Mouse (Mus musculus): ENCODE measurements around the gene Cep250. TPM values are rescaled to one million over a fixed set of nuclear protein-coding genes. Genes with fewer than 3 reads are reported as not detected.
A peak's percentile ranks its signal among the peaks of the same experiment; 100 is the strongest.
"Not testable (repeated sequence)": the region's sequence is repeated elsewhere in the genome, so short reads cannot be mapped to it uniquely, and the experiment has no call there.

Cep250 gene
- 3.7 and 9.8 TPM in 2 replicates for total RNA-seq (2014; rRNA removed; ENCODE audit: low replicate concordance)
- polyA plus RNA-seq (2015; fragmentation: Nextera tagmentation; extraction: Ambion mirVana), result 3.6 and 4.0 TPM in 2 replicates

GRCm38 (mm10) chr2:155956134-155957059 is at the start of gene Cep250:
Gene Cep250, plus strand, starts transcription at chr2:155956458.
- no peak for TF ChIP-seq CTCF (IDR thresholded peaks at IDR 0.05; ENCODE audit: low read depth)
- no peak; the same call in 1 of the 2 replicates for TF ChIP-seq EP300 (IDR thresholded peaks at IDR 0.05; ENCODE audit: low read depth)
- WGBS, result under 1% methylated on average over 55 of the region's 59 CpGs
- peak; percentile 98 for ATAC-seq (ENCODE audit: insufficient read depth, low read depth)

GRCm38 (mm10) chr2:155914684-155915083 is 41.6 kb upstream of the Cep250 start:
- ATAC-seq (ENCODE audit: insufficient read depth, low read depth), result no peak

More at GRCm38 (mm10) chr2:155956134-155957059, at the start of gene Cep250:
- peak within 1 kb of the TSS; percentile 91 for H3K4me3 ChIP-seq (ENCODE audit: low read depth, low read length)
- no peaks in the 10 kb centered on the region for H3K36me3 ChIP-seq (replicated peaks; ENCODE audit: control insufficient read depth, insufficient read depth, low read length)
- no peaks in the 10 kb centered on the region for H3K27me3 ChIP-seq (ENCODE audit: control insufficient read depth, insufficient read depth, low read length)
- H3K4me2 ChIP-seq (ENCODE audit: low read depth, low read length), result peak within 1 kb of the TSS; percentile 96
- no peaks in the 10 kb centered on the region for H3K9me3 ChIP-seq (replicated peaks; ENCODE audit: control insufficient read depth, low read length)
- peak within 1 kb of the TSS; percentile 92 for H3K9ac ChIP-seq (replicated peaks; ENCODE audit: low read depth, low read length)
- peak; percentile 90 for DNase-seq (ENCODE audit: low spot score)
- peak within 1 kb of the TSS; percentile 85 for H3K27ac ChIP-seq (ENCODE audit: low read depth)
- H3K4me1 ChIP-seq (ENCODE audit: control insufficient read depth, insufficient read depth), result no peaks in the 10 kb centered on the region

GRCm38 (mm10) chr2:155923143-155923542 is 33.1 kb upstream of the Cep250 start:
- TF ChIP-seq EP300 (IDR thresholded peaks at IDR 0.05; ENCODE audit: low read depth) (no peak), CTCF (IDR thresholded peaks at IDR 0.05; ENCODE audit: low read depth) (no peak)
- no peak overlapping the region for H3K4me2 ChIP-seq (ENCODE audit: low read depth, low read length)
- H3K4me3 ChIP-seq (ENCODE audit: low read depth, low read length), result no peak overlapping the region
- H3K27ac ChIP-seq (ENCODE audit: low read depth), result no peak overlapping the region
- ATAC-seq (ENCODE audit: insufficient read depth, low read depth) (no peak), DNase-seq (ENCODE audit: low spot score) (no peak)
- H3K27me3 ChIP-seq (ENCODE audit: control insufficient read depth, insufficient read depth, low read length), result no peaks in the 10 kb centered on the region
- H3K4me1 ChIP-seq (ENCODE audit: control insufficient read depth, insufficient read depth), result no peaks in the 10 kb centered on the region
- peaks cover 33% of the 10 kb centered on the region for H3K36me3 ChIP-seq (replicated peaks; ENCODE audit: control insufficient read depth, insufficient read depth, low read length)
- WGBS, result 91% methylated on average over 7 of the region's 7 CpGs
- H3K9ac ChIP-seq (replicated peaks; ENCODE audit: low read depth, low read length), result no peak overlapping the region
- no peaks in the 10 kb centered on the region for H3K9me3 ChIP-seq (replicated peaks; ENCODE audit: control insufficient read depth, low read length)

More at GRCm38 (mm10) chr2:155914684-155915083, 41.6 kb upstream of the Cep250 start:
- WGBS, result 86% methylated on average over 6 of the region's 6 CpGs
- TF ChIP-seq CTCF (IDR thresholded peaks at IDR 0.05; ENCODE audit: low read depth) (no peak), EP300 (IDR thresholded peaks at IDR 0.05; ENCODE audit: low read depth) (no peak)
- no peaks in the 10 kb centered on the region for H3K4me1 ChIP-seq (ENCODE audit: control insufficient read depth, insufficient read depth)
- no peak overlapping the region for H3K27ac ChIP-seq (ENCODE audit: low read depth)
- H3K4me2 ChIP-seq (ENCODE audit: low read depth, low read length), result no peak overlapping the region
- no peak overlapping the region for H3K4me3 ChIP-seq (ENCODE audit: low read depth, low read length)
- H3K27me3 ChIP-seq (ENCODE audit: control insufficient read depth, insufficient read depth, low read length), result no peaks in the 10 kb centered on the region
- DNase-seq (ENCODE audit: low spot score), result no peak
- peaks cover 57% of the 10 kb centered on the region for H3K36me3 ChIP-seq (replicated peaks; ENCODE audit: control insufficient read depth, insufficient read depth, low read length)
- no peaks in the 10 kb centered on the region for H3K9me3 ChIP-seq (replicated peaks; ENCODE audit: control insufficient read depth, low read length)
- H3K9ac ChIP-seq (replicated peaks; ENCODE audit: low read depth, low read length), result no peak overlapping the region

GRCm38 (mm10) chr2:155925213-155925612 is 31.0 kb upstream of the Cep250 start:
- ATAC-seq (ENCODE audit: insufficient read depth, low read depth); H3K27ac ChIP-seq (ENCODE audit: low read depth); DNase-seq (ENCODE audit: low spot score); H3K9ac ChIP-seq (replicated peaks; ENCODE audit: low read depth, low read length); H3K4me1 ChIP-seq (ENCODE audit: control insufficient read depth, insufficient read depth); H3K9me3 ChIP-seq (replicated peaks; ENCODE audit: control insufficient read depth, low read length); H3K4me2 ChIP-seq (ENCODE audit: low read depth, low read length); H3K4me3 ChIP-seq (ENCODE audit: low read depth, low read length); H3K27me3 ChIP-seq (ENCODE audit: control insufficient read depth, insufficient read depth, low read length): not testable (repeated sequence)
- 92% methylated on average over 6 of the region's 6 CpGs for WGBS
- H3K36me3 ChIP-seq (replicated peaks; ENCODE audit: control insufficient read depth, insufficient read depth, low read length), result peaks cover 17% of the 10 kb centered on the region; the same call in 1 of the 2 replicates

GRCm38 (mm10) chr2:155928711-155929345 is 27.4 kb upstream of the Cep250 start:
- no peak for DNase-seq (ENCODE audit: low spot score)
- H3K4me3 ChIP-seq (ENCODE audit: low read depth, low read length), result peak overlapping the region; percentile 81
- H3K4me2 ChIP-seq (ENCODE audit: low read depth, low read length), result peak overlapping the region; percentile 84
- peak overlapping the region; percentile 81 for H3K27ac ChIP-seq (ENCODE audit: low read depth)
- peak overlapping the region; percentile 71 for H3K9ac ChIP-seq (replicated peaks; ENCODE audit: low read depth, low read length)
- H3K36me3 ChIP-seq (replicated peaks; ENCODE audit: control insufficient read depth, insufficient read depth, low read length), result 0 out of 2 replicates have a peak, but pooled peaks cover 6% of the 10 kb centered on the region
- no peaks in the 10 kb centered on the region for H3K9me3 ChIP-seq (replicated peaks; ENCODE audit: control insufficient read depth, low read length)
- ATAC-seq (ENCODE audit: insufficient read depth, low read depth), result no peak
- peaks cover 4% of the 10 kb centered on the region; the same call in 1 of the 2 replicates for H3K4me1 ChIP-seq (ENCODE audit: control insufficient read depth, insufficient read depth)
- H3K27me3 ChIP-seq (ENCODE audit: control insufficient read depth, insufficient read depth, low read length), result no peaks in the 10 kb centered on the region
- TF ChIP-seq EP300 (IDR thresholded peaks at IDR 0.05; ENCODE audit: low read depth) (no peak), CTCF (IDR thresholded peaks at IDR 0.05; ENCODE audit: low read depth) (no peak)
- WGBS, result 67% methylated on average over 7 of the region's 7 CpGs
